ENCODE assay signal across 8 mouse cellular contexts in genomic region chr8:94532873-94533671, GRCm38 (mm10). TPM values are rescaled to one million over a fixed set of nuclear protein-coding genes. Genes with fewer than 3 reads are reported as not detected.
DNase-seq lines count a peak whose midpoint lies in the region; ATAC-seq and TF ChIP-seq lines count a peak whose summit lies in the region.

TSS of gene Cpne2 (plus strand) at chr8:94532990.

- H3K4me2 ChIP-seq in hindbrain, embryonic 11.5 days (replicated peaks; ENCODE audit: low read depth, low read length): peak within 1 kb of the TSS; percentile 95

- H3K36me3 ChIP-seq in ES-E14 (ENCODE audit: control insufficient read depth, insufficient read depth, low read length, poor library complexity, severe bottlenecking): no peaks in the 10 kb centered on the region
- H3K36me3 ChIP-seq in hindbrain, embryonic 11.5 days (ENCODE audit: control insufficient read depth, insufficient read depth, low read length): no peaks in the 10 kb centered on the region

- H3K9ac ChIP-seq in ES-E14 (ENCODE audit: insufficient read depth, low read depth, low read length, poor library complexity, severe bottlenecking): peak within 1 kb of the TSS; percentile 57
- H3K9ac ChIP-seq in hindbrain, embryonic 11.5 days (ENCODE audit: low read depth, low read length): peak within 1 kb of the TSS; percentile 62

- DNase-seq in ES-E14 (ENCODE audit: low read depth, low spot score): no peak
- peak; percentile 28 to 31 for DNase-seq in frontal cortex, postnatal 25 days (ENCODE audit: low spot score in 2 of 2)
- DNase-seq in hindbrain, embryonic 11.5 days (ENCODE audit: low spot score): peak; percentile 71
- DNase-seq in layer of hippocampus, postnatal 10 days (ENCODE audit: low spot score in 2 of 2): peak; percentile 56 to 74
- peak; percentile 80 for DNase-seq in lung, postnatal 10 days
- DNase-seq in ovary, postnatal 14 days (ENCODE audit: low spot score): peak; percentile 34
- DNase-seq in thymus, postnatal 36 days: peak; percentile 60 to 73

- peaks cover 0 to 5% of the 10 kb centered on the region in 2 experiments; a peak in 1 of 4 replicates for H3K4me1 ChIP-seq in ES-E14 (ENCODE audit: control insufficient read depth in 2 of 2, insufficient read depth in 2 of 2, low read length in 2 of 2, poor library complexity in 1 of 2)
- H3K4me1 ChIP-seq in brown adipose tissue, adult 24 weeks (ENCODE audit: control insufficient read depth, insufficient read depth, insufficient read length, low read length): peaks cover 4% of the 10 kb centered on the region; the same call in 1 of the 2 replicates
- H3K4me1 ChIP-seq in hindbrain, embryonic 11.5 days (replicated peaks; ENCODE audit: control insufficient read depth, insufficient read depth, low read length): no peaks in the 10 kb centered on the region

- peak within 1 kb of the TSS; percentile 49 to 76 for H3K4me3 ChIP-seq in ES-E14 (ENCODE audit: insufficient read depth in 1 of 2, low read depth in 1 of 2, low read length in 2 of 2, poor library complexity in 1 of 2, severe bottlenecking in 1 of 2)
- H3K4me3 ChIP-seq in brown adipose tissue, adult 24 weeks (ENCODE audit: insufficient read depth, low read depth, low read length): peak within 1 kb of the TSS; percentile 72
- H3K4me3 ChIP-seq in hindbrain, embryonic 11.5 days (ENCODE audit: low read depth, low read length): peak within 1 kb of the TSS; percentile 63

- peaks cover 19% of the 10 kb centered on the region for H3K27me3 ChIP-seq in hindbrain, embryonic 11.5 days (ENCODE audit: control insufficient read depth, insufficient read depth, low read length)

- peak; percentile 76 for ATAC-seq in hindbrain, embryonic 11.5 days (ENCODE audit: low FRiP score)

- no peaks in the 10 kb centered on the region for H3K9me3 ChIP-seq in ES-E14 (ENCODE audit: control insufficient read depth, insufficient read depth, low read depth, low read length)
- no peaks in the 10 kb centered on the region for H3K9me3 ChIP-seq in hindbrain, embryonic 11.5 days (ENCODE audit: control insufficient read depth, low read length)

- in situ Hi-C loops in ES-E14 (cut with MboI; ENCODE audit: low sequenced_read_pairs in 2 of 2, unreplicated experiment in 2 of 2): no loop called here

- H3K27ac ChIP-seq in ES-E14 (ENCODE audit: insufficient read depth, low read depth, low read length, poor library complexity, severe bottlenecking): no peak within 1 kb of the TSS
- no peak within 1 kb of the TSS for H3K27ac ChIP-seq in brown adipose tissue, adult 24 weeks (replicated peaks; ENCODE audit: low read depth, low read length)
- H3K27ac ChIP-seq in hindbrain, embryonic 11.5 days (ENCODE audit: low read depth, low read length): no peak within 1 kb of the TSS

- WGBS in hindbrain, embryonic 11.5 days: 1% methylated on average over 66 of the region's 81 CpGs

TF ChIP-seq in ES-E14, 5 proteins besides CTCF, POLR2A, EP300 and RAD21:
- TF ChIP-seq ZNF384 (IDR thresholded peaks at IDR 0.05; ENCODE audit: low read depth, low read length): no peak
- no peak for TF ChIP-seq ZC3H11A (IDR thresholded peaks at IDR 0.05; ENCODE audit: borderline replicate concordance, low read depth, low read length)
- no peak for TF ChIP-seq HCFC1 (IDR thresholded peaks at IDR 0.05; ENCODE audit: borderline replicate concordance, insufficient read depth, low read length)
- TF ChIP-seq MAFK (IDR thresholded peaks at IDR 0.05; ENCODE audit: insufficient read depth, low read depth, low read length): no peak
- no peak for TF ChIP-seq CHD2 (IDR thresholded peaks at IDR 0.05; ENCODE audit: low read depth, low read length)

RNA-seq across cellular contexts. Expression of gene Cpne2, which starts in this region (rescaled TPM):
- 6.4 and 12.5 TPM in 2 replicates for total RNA-seq in ES-E14 (2012; rRNA removed)
- polyA plus RNA-seq in brown adipose tissue, adult 24 weeks (2012; ENCODE audit: insufficient read depth, insufficient read length, missing spikeins): 4.9 and 6.0 TPM in 2 replicates
- polyA plus RNA-seq in hindbrain, embryonic 11.5 days (2014; fragmentation: Nextera tagmentation; extraction: Ambion mirVana): 9.8 and 10.1 TPM in 2 replicates
- total RNA-seq in layer of hippocampus, postnatal 10 days (2021): 10 to 100 TPM; 79.0 to 81.9 TPM
